Mouse (Mus musculus) heart, postnatal 0 days (tissue): Measurements from ENCODE around the gene Fam53a. TPM values are rescaled to one million over a fixed set of nuclear protein-coding genes. Genes with fewer than 3 reads are reported as not detected.

ENCODE experiments used
- ATAC-seq: fragments of 200-750 bp; cut with Nextera tagmentation; 2 replicates; pipeline ENCODE4 v1.8.0; 2017; ENCODE audit warnings: low read depth, moderate number of reproducible peaks, moderate library complexity; ENCODE audit not compliant: insufficient read depth
- DNase-seq: peaks from one replicate; pipeline ENCODE4 v3.0.0-alpha.2; 2016; ENCODE audit warnings: low spot score
- H3K27ac ChIP-seq: fragments of 300-500 bp; sonication (generic); 2 replicates; pipeline ENCODE4 v1.5.1; 2014; ENCODE audit warnings: low read depth, mild to moderate bottlenecking
- H3K27me3 ChIP-seq: fragments of 300-500 bp; sonication (generic); 2 replicates; pipeline ENCODE4 v1.6.1; 2014; ENCODE audit warnings: low read length, mixed read lengths; ENCODE audit not compliant: control insufficient read depth, insufficient read depth
- H3K36me3 ChIP-seq: fragments of 300-500 bp; sonication (generic); replicated peaks from 2 replicates; pipeline ENCODE4 v1.6.1; 2014; ENCODE audit warnings: low read length, mixed read lengths; ENCODE audit not compliant: control insufficient read depth, insufficient read depth
- H3K4me1 ChIP-seq: fragments of 300-500 bp; sonication (generic); 2 replicates; pipeline ENCODE4 v1.6.1; 2014; ENCODE audit warnings: antibody characterized with exemption; ENCODE audit not compliant: control insufficient read depth, insufficient read depth
- H3K4me2 ChIP-seq: fragments of 300-500 bp; sonication (generic); 2 replicates; pipeline ENCODE4 v1.6.1; 2014; ENCODE audit warnings: low read depth, mild to moderate bottlenecking, low read length, moderate library complexity
- H3K4me3 ChIP-seq: fragments of 300-500 bp; sonication (generic); 2 replicates; pipeline ENCODE4 v1.5.1; 2014; ENCODE audit warnings: low read depth, low read length
- H3K9ac ChIP-seq: fragments of 300-500 bp; sonication (generic); replicated peaks from 2 replicates; pipeline ENCODE4 v1.6.1; 2014; ENCODE audit warnings: low read depth, low read length, mixed read lengths
- H3K9me3 ChIP-seq: fragments of 300-500 bp; sonication (generic); replicated peaks from 2 replicates; pipeline ENCODE4 v1.6.1; 2016; ENCODE audit warnings: low read length; ENCODE audit not compliant: control insufficient read depth
- CTCF ChIP-seq: IDR thresholded peaks from 2 replicates; pipeline ENCODE4 v1.5.1; 2016; ENCODE audit warnings: antibody characterized with exemption, control low read depth, low read depth
- EP300 ChIP-seq: IDR thresholded peaks from 2 replicates; pipeline ENCODE4 v1.6.1; 2016; ENCODE audit warnings: antibody characterized with exemption, low read depth
- WGBS: fragments of 180-500 bp; shearing (Covaris S2); extraction: QIAGEN DNeasy Blood & Tissue Kit; methylation state at CpG from one replicate; pipeline ENCODE4 v1.1.7; 2014; 5-methylcytosine and 5-hydroxymethylcytosine counted together
- polyA plus RNA-seq: library from polyadenylated mRNA; unstranded; fragments of >200 nt; fragmentation: Nextera tagmentation; extraction: Ambion mirVana; gene quantifications from 2 replicates; pipeline ENCODE4 v1.2.1, GENCODE M21; 2015
- total RNA-seq: library from RNA; depleted of rRNA; stranded (reverse); fragments of >200 nt; gene quantifications from 2 replicates; pipeline ENCODE4 v1.2.3, GENCODE M21; 2014; ENCODE audit warnings: low replicate concordance

Fam53a gene
- total and polyA plus RNA-seq, 2 experiments from 2014 or later, result 55.2 to 149 TPM

DNA sequence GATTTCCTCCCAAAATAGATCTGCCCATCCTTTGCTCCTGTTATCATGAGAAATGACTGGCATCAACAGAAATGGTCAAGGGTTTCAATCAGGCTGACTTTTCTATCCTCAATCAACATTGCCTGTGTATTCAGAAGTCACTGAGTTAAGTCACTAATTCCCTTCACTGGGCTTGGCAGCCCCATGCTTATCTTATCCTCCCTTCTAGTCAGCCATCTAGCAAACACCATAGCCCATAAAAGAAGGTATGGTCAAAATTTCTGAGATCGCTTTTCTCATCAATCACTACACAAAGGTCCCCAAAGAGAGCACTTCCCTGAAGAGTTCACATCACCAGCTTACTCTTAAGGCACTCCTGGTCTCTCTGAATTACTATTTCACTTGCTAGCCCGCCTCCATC, 21.6 kb upstream of the Fam53a start:
- Histone ChIP-seq H3K27me3 (no peaks in the 10 kb centered on the region), H3K36me3 (peaks cover 56% of the 10 kb centered on the region), H3K9me3 (no peaks in the 10 kb centered on the region), H3K9ac (peak overlapping the region; percentile 54), H3K27ac (peak overlapping the region; percentile 96), H3K4me1 (peaks cover 17% of the 10 kb centered on the region), H3K4me2 (peak overlapping the region; percentile 68), H3K4me3 (peak overlapping the region; percentile 66)
- DNase-seq, result no peak
- WGBS, result 7% methylated on average over 2 of the region's 2 CpGs
- no peak for ATAC-seq
- TF ChIP-seq EP300, result no peak
- TF ChIP-seq CTCF, result no peak

- Histone ChIP-seq H3K9ac (no peak overlapping the region), H3K9me3 (no peaks in the 10 kb centered on the region), H3K4me1 (no peaks in the 10 kb centered on the region), H3K27me3 (no peaks in the 10 kb centered on the region), H3K36me3 (peaks cover 58% of the 10 kb centered on the region), H3K4me3 (no peak overlapping the region), H3K27ac (no peak overlapping the region), H3K4me2 (no peak overlapping the region)
- peak; percentile 78 for TF ChIP-seq CTCF
- no peak for TF ChIP-seq EP300
- 34% methylated on average over 3 of the region's 3 CpGs for WGBS
- DNase-seq (peak; percentile 78), ATAC-seq (peak; percentile 53; the same call in 1 of the 2 replicates)
These were observed 11.2 kb upstream of the Fam53a start for GRCm38 (mm10) chr5:33640652-33641051.

- DNase-seq (no peak), ATAC-seq (no peak)
- whole genome bisulfite sequencing, result 39% methylated on average over 4 of the region's 4 CpGs
- H3K36me3 ChIP-seq, result peaks cover 41% of the 10 kb centered on the region
- H3K9ac ChIP-seq, result no peak overlapping the region
- no peak overlapping the region for H3K4me3 ChIP-seq
- no peaks in the 10 kb centered on the region for H3K27me3 ChIP-seq
- H3K9me3 ChIP-seq, result no peaks in the 10 kb centered on the region
- no peaks in the 10 kb centered on the region for H3K4me1 ChIP-seq
- H3K27ac ChIP-seq, result peak overlapping the region; percentile 21; the same call in 1 of the 2 replicates
- TF ChIP-seq EP300 (no peak), CTCF (no peak)
- H3K4me2 ChIP-seq, result no peak overlapping the region
These were observed 9.4 kb upstream of the Fam53a start for GRCm38 (mm10) chr5:33638826-33639225.

- Histone ChIP-seq H3K9ac (no peak overlapping the region), H3K27ac (no peak overlapping the region), H3K27me3 (no peaks in the 10 kb centered on the region), H3K9me3 (no peaks in the 10 kb centered on the region), H3K4me3 (no peak overlapping the region), H3K36me3 (peaks cover 30% of the 10 kb centered on the region), H3K4me2 (no peak overlapping the region), H3K4me1 (no peaks in the 10 kb centered on the region)
- 71% methylated on average over 3 of the region's 3 CpGs for WGBS
- DNase-seq, result no peak
- ATAC-seq, result no peak
- TF ChIP-seq CTCF, result no peak
- no peak for TF ChIP-seq EP300
These were observed 8.3 kb upstream of the Fam53a start for GRCm38 (mm10) chr5:33637606-33638350.

GRCm38 (mm10) chr5:33635361-33635760, 5.9 kb upstream of the Fam53a start:
- TF ChIP-seq EP300 (no peak), CTCF (no peak)
- no peak for ATAC-seq
- 86% methylated on average over 3 of the region's 3 CpGs for WGBS
- Histone ChIP-seq H3K4me1 (no peaks in the 10 kb centered on the region; the same call in 1 of the 2 replicates), H3K27ac (no peak overlapping the region), H3K4me3 (no peak overlapping the region), H3K9me3 (no peaks in the 10 kb centered on the region), H3K4me2 (no peak overlapping the region), H3K36me3 (peaks cover 9% of the 10 kb centered on the region), H3K27me3 (no peaks in the 10 kb centered on the region), H3K9ac (no peak overlapping the region)
- DNase-seq, result no peak

GRCm38 (mm10) chr5:33632526-33632925, 3.1 kb upstream of the Fam53a start:
- H3K4me2 ChIP-seq, result no peak overlapping the region
- ATAC-seq, result no peak
- 0 out of 2 replicates have a peak, but pooled peaks cover under 1% of the 10 kb centered on the region for H3K36me3 ChIP-seq
- H3K9ac ChIP-seq, result no peak overlapping the region
- TF ChIP-seq CTCF (no peak), EP300 (no peak)
- no peak overlapping the region for H3K27ac ChIP-seq
- H3K4me1 ChIP-seq, result peaks cover 8% of the 10 kb centered on the region
- H3K27me3 ChIP-seq, result no peaks in the 10 kb centered on the region
- no peak for DNase-seq
- H3K4me3 ChIP-seq, result no peak overlapping the region
- H3K9me3 ChIP-seq, result no peaks in the 10 kb centered on the region
- WGBS, result 66% methylated on average over 1 of the region's 1 CpGs
